Mouse (Mus musculus) cerebellum, adult 11-12 months (tissue): ENCODE results near the gene Ogdh.
"Not testable (repeated sequence)": the region's sequence is repeated elsewhere in the genome, so short reads cannot be mapped to it uniquely, and the experiment has no call there.

Experiments
- DNase-seq: peaks from one replicate; pipeline ENCODE4 v3.0.0; 2022

Gene Ogdh

GRCm38 (mm10) chr11:6291401-6292115 lies at the start of gene Ogdh:
TSS of gene Ogdh (plus strand) at chr11:6291633.
- DNase-seq = peak; percentile 99

GRCm38 (mm10) chr11:6244707-6245106 lies 46.7 kb upstream of the Ogdh start:
- no peak for DNase-seq

GRCm38 (mm10) chr11:6252248-6252647 lies 39.2 kb upstream of the Ogdh start:
- DNase-seq = no peak

- DNase-seq = no peak
Observed at GRCm38 (mm10) chr11:6252824-6253223, 38.6 kb upstream of the Ogdh start.

- not testable (repeated sequence) for DNase-seq
Observed at GRCm38 (mm10) chr11:6254602-6255001, 36.8 kb upstream of the Ogdh start.

GRCm38 (mm10) chr11:6256490-6257072 lies 34.9 kb upstream of the Ogdh start:
- DNase-seq = no peak

GRCm38 (mm10) chr11:6259413-6259812 lies 32.0 kb upstream of the Ogdh start:
- DNase-seq = no peak

- DNase-seq = peak; percentile 57
Observed at GRCm38 (mm10) chr11:6261434-6262082, 29.9 kb upstream of the Ogdh start.

GRCm38 (mm10) chr11:6266621-6267020 lies 24.8 kb upstream of the Ogdh start:
- peak; percentile 52 for DNase-seq

GRCm38 (mm10) chr11:6267320-6268254 lies 23.8 kb upstream of the Ogdh start, which contains the start of gene Ddx56:
TSS of gene Ddx56 (minus strand) at chr11:6267772.
- peak; percentile 94 for DNase-seq

- peak; percentile 48 for DNase-seq
Observed at GRCm38 (mm10) chr11:6273607-6274006, 17.8 kb upstream of the Ogdh start.

- DNase-seq = peak; percentile 99
Observed at GRCm38 (mm10) chr11:6274387-6275093, 16.9 kb upstream of the Ogdh start, which contains the start of gene Tmed4. TSS of gene Tmed4 (minus strand) at chr11:6274870.

- DNase-seq = no peak
Observed at GRCm38 (mm10) chr11:6275094-6275484, 16.3 kb upstream of the Ogdh start.

GRCm38 (mm10) chr11:6276466-6276865 lies 15.0 kb upstream of the Ogdh start:
- DNase-seq = no peak

- DNase-seq = no peak
Observed at GRCm38 (mm10) chr11:6282940-6283339, 8.5 kb upstream of the Ogdh start.

GRCm38 (mm10) chr11:6290138-6290537 lies 1.3 kb upstream of the Ogdh start:
- no peak for DNase-seq

- no peak for DNase-seq
Observed at GRCm38 (mm10) chr11:6290883-6291282, 550 bp upstream of the Ogdh start.

- peak; percentile 82 for DNase-seq
Observed at GRCm38 (mm10) chr11:6292116-6292987, 919 bp downstream of the Ogdh start.

- no peak for DNase-seq
Observed at GRCm38 (mm10) chr11:6292988-6293349, 1.5 kb downstream of the Ogdh start.

- DNase-seq = no peak
Observed at GRCm38 (mm10) chr11:6293601-6294000, 2.2 kb downstream of the Ogdh start.

GRCm38 (mm10) chr11:6294632-6295031 lies 3.2 kb downstream of the Ogdh start:
- DNase-seq = no peak
